Mouse (Mus musculus) retina, postnatal 1 day (tissue): ENCODE measurements at regions not wholly inside any gene's neighbourhood (a gene's known extent, or its start where the extent isn't known, plus 50 kb on each side); places are given as distances from the start of the nearest gene placed in this dataset.
A peak's percentile ranks its signal among the peaks of the same experiment; 100 is the strongest.

Source experiments
- DNase-seq: peaks from one replicate; pipeline ENCODE4 v3.0.0-alpha.2; 2012

DNA sequence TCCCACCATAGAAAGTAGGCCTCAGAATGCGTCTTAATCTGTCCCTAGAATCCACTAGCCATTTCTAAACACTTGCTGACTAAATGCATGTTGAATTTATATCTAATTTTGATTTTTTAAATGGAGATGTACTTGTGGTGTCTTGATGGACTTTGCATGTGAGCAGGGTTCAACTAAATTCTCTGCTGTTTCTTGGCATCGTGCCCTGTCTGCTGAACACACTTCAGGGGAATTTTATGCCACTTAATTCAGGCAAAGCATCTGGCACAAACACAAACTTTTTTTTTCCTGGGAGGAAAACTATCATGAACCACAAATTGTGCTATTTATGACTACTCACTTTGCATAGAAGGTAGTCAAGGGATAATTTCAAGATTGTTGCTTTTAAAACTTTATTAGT lies 87.7 kb downstream of the Stc2 start:
- DNase-seq = no peak

DNA sequence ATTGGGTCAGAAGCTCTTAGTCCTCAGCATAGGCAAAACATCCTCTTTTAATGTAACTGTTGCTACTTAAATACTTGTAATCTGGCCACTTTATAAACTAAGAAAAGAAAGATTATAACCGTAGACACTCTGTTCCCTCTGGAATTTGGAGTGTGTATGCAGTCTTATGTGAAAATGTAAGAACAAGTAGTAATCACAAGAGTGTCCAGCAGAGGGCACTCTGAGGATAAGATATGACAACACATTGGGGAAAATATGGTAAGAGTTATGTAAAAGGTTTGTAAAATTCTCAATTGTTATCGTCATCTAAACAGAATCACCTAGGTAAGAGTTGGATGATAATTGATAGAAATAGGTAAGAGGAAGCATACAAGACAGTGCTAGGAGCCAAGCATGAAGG lies 66.2 kb upstream of the Gm17332 start:
- DNase-seq = peak; percentile 80
